ENCODE assay signal across 19 mouse cellular contexts in genomic region chr8:93653913-93654705, GRCm38 (mm10).
DNase-seq lines count a peak whose midpoint lies in the region; ATAC-seq and TF ChIP-seq lines count a peak whose summit lies in the region.
"Had no signal": no experiment of that assay in that cellular context is flagged by ENCODE, and none has a peak within 500 bp of the region (broad histone marks: within the 10 kb centered on the region; RNA-seq: fewer than 3 reads in every experiment).

No protein-coding gene starts in this region.

- H3K4me3 ChIP-seq in cerebellum, adult 2 months (replicated peaks; ENCODE audit: insufficient read depth, low read depth, low read length) = no peak overlapping the region
- no peak overlapping the region for H3K4me3 ChIP-seq in limb, embryonic 10.5 days
- H3K4me3 ChIP-seq: heart, embryonic 12.5 days; limb, embryonic 15.5 days; midbrain, embryonic 12.5 days; neural tube, embryonic 15.5 days had no signal

- peak; percentile 94 for DNase-seq in cerebellum, adult 2 months
- peak; percentile 72 to 76 for DNase-seq in frontal cortex, adult 2 months (ENCODE audit: extremely low spot score in 1 of 2, low spot score in 1 of 2)
- DNase-seq in left cerebral cortex, postnatal 4 days = peak; percentile 75
- DNase-seq in kidney, adult 18-20 months = no peak
- no peak for DNase-seq in limb, embryonic 10.5 days (ENCODE audit: low spot score)
- no peak for DNase-seq in kidney, adult 8-10 months
- no peak for DNase-seq in gastrocnemius, postnatal 25 days
- DNase-seq: adrenal gland, postnatal 10 days; embryo, embryonic 11 days; kidney, postnatal 10 days; lung, adult 18-20 months; lung, postnatal 36 days; thymus, adult 18-20 months had no signal

- peak overlapping the region; percentile 26; the same call in 1 of the 2 replicates for H3K27ac ChIP-seq in cerebellum, adult 2 months (ENCODE audit: insufficient read depth, low read length)
- no peak overlapping the region for H3K27ac ChIP-seq in limb, embryonic 10.5 days
- H3K27ac ChIP-seq: limb, embryonic 15.5 days; midbrain, embryonic 12.5 days; neural tube, embryonic 15.5 days had no signal

- no peak for TF ChIP-seq POLR2A in cerebellum, adult 2 months (IDR thresholded peaks at IDR 0.05; ENCODE audit: borderline replicate concordance, insufficient read depth, low read length)

- no peaks in the 10 kb centered on the region for H3K27me3 ChIP-seq in cerebellum, adult 2 months (ENCODE audit: control insufficient read depth, insufficient read depth, low read length)
- no peaks in the 10 kb centered on the region for H3K27me3 ChIP-seq in limb, embryonic 10.5 days (ENCODE audit: low read depth, poor library complexity, severe bottlenecking)
- H3K27me3 ChIP-seq: heart, embryonic 12.5 days; limb, embryonic 15.5 days; midbrain, embryonic 12.5 days; neural tube, embryonic 15.5 days had no signal

- ATAC-seq in cerebellum, adult (ENCODE audit: insufficient number of reproducible peaks, low FRiP score, low TSS enrichment) = peak; percentile 91
- ATAC-seq: forebrain, embryonic 16.5 days had no signal

- no peaks in the 10 kb centered on the region for H3K36me3 ChIP-seq in limb, embryonic 10.5 days
- H3K36me3 ChIP-seq: heart, embryonic 12.5 days; limb, embryonic 15.5 days; midbrain, embryonic 12.5 days; neural tube, embryonic 15.5 days had no signal

- peaks cover 11% of the 10 kb centered on the region for H3K4me1 ChIP-seq in cerebellum, adult 2 months (ENCODE audit: control insufficient read depth, insufficient read depth, low read length)
- no peaks in the 10 kb centered on the region for H3K4me1 ChIP-seq in limb, embryonic 10.5 days
- H3K4me1 ChIP-seq: heart, embryonic 12.5 days; limb, embryonic 15.5 days; neural tube, embryonic 15.5 days had no signal

- H3K9me3 ChIP-seq in limb, embryonic 10.5 days (replicated peaks) = no peaks in the 10 kb centered on the region
- H3K9me3 ChIP-seq: heart, embryonic 12.5 days; limb, embryonic 15.5 days; midbrain, embryonic 12.5 days; neural tube, embryonic 15.5 days had no signal

- WGBS in cerebellum, adult 2 months = 28% methylated on average over 14 of the region's 14 CpGs
- 80% methylated on average over 14 of the region's 14 CpGs for WGBS in limb, embryonic 10.5 days

- intact Hi-C loops in left cerebral cortex, postnatal 4 days (cut with DNase I) = no loop called here

- TF ChIP-seq CTCF in cerebellum, adult 2 months (IDR thresholded peaks at IDR 0.05; ENCODE audit: borderline replicate concordance, insufficient read depth, low read depth, low read length) = no peak

Comparison
In these comparisons a context has a peak if more than half of its experiments do, and no peak if none do; other contexts are left out.
1. DNase-seq: peak in cerebellum, adult 2 months (2 of 2), frontal cortex, adult 2 months (2 of 2) and left cerebral cortex, postnatal 4 days (single experiment); none in kidney, adult 18-20 months (single experiment), limb, embryonic 10.5 days (single experiment), kidney, adult 8-10 months (0 of 2) and gastrocnemius, postnatal 25 days (single experiment).